Mouse (Mus musculus): ENCODE results near the gene Yap1. TPM values are rescaled to one million over a fixed set of nuclear protein-coding genes. Genes with fewer than 3 reads are reported as not detected.

The Yap1 gene
- total RNA-seq, 2 experiments from 2014 or later: 33.6 to 51.3 TPM

- H3K4me3 ChIP-seq: no peak overlapping the region
- DNase-seq: no peak
- no peak overlapping the region for H3K27ac ChIP-seq
- no peak for TF ChIP-seq CTCF (IDR thresholded peaks at IDR 0.05)
- intact Hi-C loops (cut with DNase I): no loop called here
Observed at GRCm38 (mm10) chr9:7940075-7940474, 64.3 kb downstream of the Yap1 start.

- intact Hi-C loops (cut with DNase I): no loop called here
- Histone ChIP-seq H3K4me3 (no peak overlapping the region), H3K27ac (no peak overlapping the region)
- no peak for DNase-seq
- no peak for TF ChIP-seq CTCF (IDR thresholded peaks at IDR 0.05)
Observed at GRCm38 (mm10) chr9:7934419-7934818, 70.0 kb downstream of the Yap1 start.

- no peak for TF ChIP-seq CTCF (IDR thresholded peaks at IDR 0.05)
- H3K27ac ChIP-seq: no peak overlapping the region; the same call in 1 of the 2 replicates
- intact Hi-C loops (cut with DNase I): no loop called here
- no peak for DNase-seq
- no peak overlapping the region for H3K4me3 ChIP-seq
Observed at GRCm38 (mm10) chr9:7929552-7929951, 74.8 kb downstream of the Yap1 start.

- no peak for DNase-seq
Observed at GRCm38 (mm10) chr9:7928866-7929265, 75.5 kb downstream of the Yap1 start.

GRCm38 (mm10) chr9:7928207-7928793, 76.1 kb downstream of the Yap1 start:
- no peak overlapping the region for H3K27ac ChIP-seq
- intact Hi-C loops (cut with DNase I): no loop called here
- H3K4me3 ChIP-seq: no peak overlapping the region
- DNase-seq: no peak
- TF ChIP-seq CTCF (IDR thresholded peaks at IDR 0.05): no peak

More at GRCm38 (mm10) chr9:7928866-7929265, 75.5 kb downstream of the Yap1 start:
- intact Hi-C loops (cut with DNase I): no loop called here
- Histone ChIP-seq H3K4me3 (no peak overlapping the region), H3K27ac (no peak overlapping the region)
- no peak for TF ChIP-seq CTCF (IDR thresholded peaks at IDR 0.05)

- peak overlapping the region; percentile 72; the same call in 1 of the 2 replicates for H3K27ac ChIP-seq
- intact Hi-C loops (cut with DNase I): loop anchor here (1.0 kb wide), 1 partner anchor 9 kb away; no protein-coding TSS in a partner anchor
Observed at GRCm38 (mm10) chr9:7914925-7915324, 89.5 kb downstream of the Yap1 start.

GRCm38 (mm10) chr9:7914487-7914886, 89.9 kb downstream of the Yap1 start:
- intact Hi-C loops (cut with DNase I): no loop called here
- peak; percentile 61 for DNase-seq
- Histone ChIP-seq H3K4me3 (peak overlapping the region; percentile 55), H3K27ac (peak overlapping the region; percentile 72)
- TF ChIP-seq CTCF (IDR thresholded peaks at IDR 0.05): peak; percentile 47

More at GRCm38 (mm10) chr9:7914925-7915324, 89.5 kb downstream of the Yap1 start:
- no peak for DNase-seq
- H3K4me3 ChIP-seq: peak overlapping the region; percentile 55
- no peak for TF ChIP-seq CTCF (IDR thresholded peaks at IDR 0.05)

GRCm38 (mm10) chr9:7913953-7914352, 90.4 kb downstream of the Yap1 start:
- peak overlapping the region; percentile 72 for H3K27ac ChIP-seq
- H3K4me3 ChIP-seq: peak overlapping the region; percentile 55
- TF ChIP-seq CTCF (IDR thresholded peaks at IDR 0.05): no peak
- no peak for DNase-seq
- intact Hi-C loops (cut with DNase I): no loop called here

GRCm38 (mm10) chr9:7907351-7907985, 96.9 kb downstream of the Yap1 start:
- intact Hi-C loops (cut with DNase I): loop anchor here (10.0 kb wide), 1 partner anchor 167 kb away; no protein-coding TSS in a partner anchor
- Histone ChIP-seq H3K27ac (no peak overlapping the region), H3K4me3 (no peak overlapping the region)
- DNase-seq: no peak
- TF ChIP-seq CTCF (IDR thresholded peaks at IDR 0.05): no peak

- no peak for TF ChIP-seq CTCF (IDR thresholded peaks at IDR 0.05)
- intact Hi-C loops (cut with DNase I): loop anchor here (10.0 kb wide), 1 partner anchor 168 kb away; no protein-coding TSS in a partner anchor
- no peak overlapping the region for H3K4me3 ChIP-seq
- no peak for DNase-seq
- H3K27ac ChIP-seq: no peak overlapping the region
Observed at GRCm38 (mm10) chr9:7906564-7906963, 97.8 kb downstream of the Yap1 start.

- no peak for TF ChIP-seq CTCF (IDR thresholded peaks at IDR 0.05)
- no peak overlapping the region for H3K27ac ChIP-seq
- DNase-seq: no peak
- intact Hi-C loops (cut with DNase I): loop anchor here (10.0 kb wide), 1 partner anchor 171 kb away; no protein-coding TSS in a partner anchor
- H3K4me3 ChIP-seq: no peak overlapping the region
Observed at GRCm38 (mm10) chr9:7903825-7904224, 100.6 kb downstream of the Yap1 start.

GRCm38 (mm10) chr9:7903262-7903661, 101.1 kb downstream of the Yap1 start:
- no peak overlapping the region for H3K27ac ChIP-seq
- TF ChIP-seq CTCF (IDR thresholded peaks at IDR 0.05): no peak
- DNase-seq: no peak
- intact Hi-C loops (cut with DNase I): loop anchor here (10.0 kb wide), 1 partner anchor 172 kb away; no protein-coding TSS in a partner anchor
- no peak overlapping the region for H3K4me3 ChIP-seq

- no peak overlapping the region for H3K4me3 ChIP-seq
- no peak overlapping the region for H3K27ac ChIP-seq
- intact Hi-C loops (cut with DNase I): loop anchor here (10.0 kb wide), 1 partner anchor 172 kb away; no protein-coding TSS in a partner anchor
Observed at GRCm38 (mm10) chr9:7902311-7902710, 102.1 kb downstream of the Yap1 start.

More at GRCm38 (mm10) chr9:7902311-7902710, 102.1 kb downstream of the Yap1 start:
- DNase-seq: no peak
- no peak for TF ChIP-seq CTCF (IDR thresholded peaks at IDR 0.05)

All from gastrocnemius, adult 2 months (tissue).